Mouse (Mus musculus) intestine, postnatal 0 days (tissue): ENCODE results near the gene Mttp. TPM values are rescaled to one million over a fixed set of nuclear protein-coding genes. Genes with fewer than 3 reads are reported as not detected.
A peak's percentile ranks its signal among the peaks of the same experiment; 100 is the strongest.
"Not testable (repeated sequence)": the region's sequence is repeated elsewhere in the genome, so short reads cannot be mapped to it uniquely, and the experiment has no call there.

Source experiments
- ATAC-seq: fragments of 200-750 bp; cut with Nextera tagmentation; 2 replicates; pipeline ENCODE4 v1.8.0; 2017; ENCODE audit warnings: mild to moderate bottlenecking, moderate TSS enrichment, moderate library complexity
- H3K27ac ChIP-seq: fragments of 300-500 bp; sonication (generic); 2 replicates; pipeline ENCODE4 v1.5.1; 2014; ENCODE audit warnings: mild to moderate bottlenecking, low read depth, low read length, moderate library complexity
- H3K27me3 ChIP-seq: fragments of 300-500 bp; sonication (generic); replicated peaks from 2 replicates; pipeline ENCODE4 v1.6.1; 2014; ENCODE audit warnings: low read length, mixed read lengths; ENCODE audit not compliant: control insufficient read depth, insufficient read depth
- H3K36me3 ChIP-seq: fragments of 300-500 bp; sonication (generic); 2 replicates; pipeline ENCODE4 v1.6.1; 2014; ENCODE audit warnings: mild to moderate bottlenecking, moderate library complexity; ENCODE audit not compliant: control insufficient read depth, insufficient read depth
- H3K4me1 ChIP-seq: fragments of 300-500 bp; sonication (generic); replicated peaks from 2 replicates; pipeline ENCODE4 v1.6.1; 2014; ENCODE audit warnings: antibody characterized with exemption, low read length, mixed read lengths; ENCODE audit not compliant: control insufficient read depth, insufficient read depth
- H3K4me2 ChIP-seq: fragments of 300-500 bp; sonication (generic); replicated peaks from 2 replicates; pipeline ENCODE4 v1.6.1; 2014; ENCODE audit warnings: low read depth, mild to moderate bottlenecking, moderate library complexity
- H3K4me3 ChIP-seq: fragments of 300-500 bp; sonication (generic); 2 replicates; pipeline ENCODE4 v1.5.1; 2014; ENCODE audit warnings: low read depth, low read length
- H3K9ac ChIP-seq: fragments of 300-500 bp; sonication (generic); 2 replicates; pipeline ENCODE4 v1.6.1; 2014; ENCODE audit warnings: mild to moderate bottlenecking, low read depth, low read length
- H3K9me3 ChIP-seq: fragments of 300-500 bp; sonication (generic); 2 replicates; pipeline ENCODE4 v1.6.1; 2016; ENCODE audit warnings: mixed run types; ENCODE audit not compliant: control insufficient read depth
- CTCF ChIP-seq: sonication (generic); IDR thresholded peaks from 2 replicates; pipeline ENCODE4 v1.5.1; 2016; ENCODE audit warnings: low read depth, mild to moderate bottlenecking, control low read depth, antibody characterized with exemption, moderate library complexity
- WGBS: fragments of 180-500 bp; shearing (Covaris S2); extraction: QIAGEN DNeasy Blood & Tissue Kit; methylation state at CpG from one replicate; pipeline ENCODE4 v1.1.7; 2014; 5-methylcytosine and 5-hydroxymethylcytosine counted together
- polyA plus RNA-seq: library from polyadenylated mRNA; unstranded; fragments of >200 nt; fragmentation: Nextera tagmentation; extraction: Ambion mirVana; gene quantifications from 2 replicates; pipeline ENCODE4 v1.2.1, GENCODE M21; 2015

The Mttp gene
- polyA plus RNA-seq, 1 experiment from 2014 or later, result 998 TPM

DNA sequence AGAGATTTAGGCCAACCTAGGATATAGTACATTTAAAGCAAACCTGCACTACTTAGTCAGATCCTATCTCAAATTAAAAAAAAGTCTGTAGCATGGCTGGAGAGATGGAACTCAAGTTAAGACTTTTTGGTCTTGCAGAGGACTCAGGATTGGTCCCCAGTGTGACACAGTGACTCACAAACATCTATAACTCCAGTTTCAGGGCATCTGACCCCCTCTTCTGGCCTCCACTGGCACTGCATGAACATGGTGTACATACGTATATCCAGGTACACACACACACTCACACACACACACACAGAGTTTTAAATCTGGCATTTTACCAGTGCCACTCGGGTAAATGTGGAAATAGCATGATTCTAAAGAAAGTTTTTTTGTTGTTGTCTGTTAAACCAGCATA, 4.0 kb upstream of the Mttp start:
- Histone ChIP-seq H3K9me3 (no peaks in the 10 kb centered on the region), H3K27me3 (no peaks in the 10 kb centered on the region), H3K4me2 (no peak overlapping the region), H3K9ac (no peak overlapping the region), H3K36me3 (peaks cover 6% of the 10 kb centered on the region), H3K4me3 (no peak overlapping the region), H3K4me1 (no peaks in the 10 kb centered on the region), H3K27ac (no peak overlapping the region)
- TF ChIP-seq CTCF, result no peak
- 96% methylated on average over 2 of the region's 2 CpGs for WGBS
- ATAC-seq, result no peak

DNA sequence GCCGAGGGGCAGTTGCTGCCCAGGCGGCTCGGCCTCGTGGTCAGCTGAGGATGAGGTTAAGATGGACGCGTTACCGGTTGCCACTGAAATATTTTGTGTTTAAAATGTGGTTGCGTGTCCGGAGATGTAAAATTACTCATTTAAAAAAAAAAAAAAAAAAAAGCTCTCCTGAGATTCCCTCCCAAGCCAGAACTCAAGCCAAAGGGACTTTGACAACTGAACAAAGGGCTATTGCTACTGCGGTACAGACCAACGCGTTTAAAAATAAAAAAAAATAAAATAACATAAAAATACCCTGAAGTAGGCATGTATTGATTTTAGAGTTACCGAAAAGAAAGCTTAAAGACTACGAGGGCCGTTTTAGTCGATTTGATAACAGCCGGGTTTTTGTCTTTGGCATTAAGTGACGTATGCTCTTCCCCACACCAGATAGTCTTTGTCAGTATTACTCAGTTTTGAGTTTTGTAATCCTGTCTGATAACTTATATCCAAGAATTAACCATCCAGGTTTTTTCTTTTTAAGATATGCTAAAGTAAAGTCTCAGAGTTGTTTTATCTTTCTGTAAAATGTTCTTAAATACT, 617 bp downstream of the Mttp start:
- TF ChIP-seq CTCF, result no peak
- H3K9me3 ChIP-seq, result no peaks in the 10 kb centered on the region
- no peaks in the 10 kb centered on the region for H3K27me3 ChIP-seq
- peak overlapping the region; percentile 74 for H3K4me3 ChIP-seq
- under 1% methylated on average over 18 of the region's 18 CpGs for WGBS
- H3K4me1 ChIP-seq, result peaks cover 3% of the 10 kb centered on the region; the same call in 1 of the 2 replicates
- ATAC-seq, result no peak
- peak overlapping the region; percentile 68 for H3K4me2 ChIP-seq
- peak overlapping the region; percentile 75 for H3K9ac ChIP-seq
- H3K27ac ChIP-seq, result peak overlapping the region; percentile 96
- no peaks in the 10 kb centered on the region for H3K36me3 ChIP-seq

DNA sequence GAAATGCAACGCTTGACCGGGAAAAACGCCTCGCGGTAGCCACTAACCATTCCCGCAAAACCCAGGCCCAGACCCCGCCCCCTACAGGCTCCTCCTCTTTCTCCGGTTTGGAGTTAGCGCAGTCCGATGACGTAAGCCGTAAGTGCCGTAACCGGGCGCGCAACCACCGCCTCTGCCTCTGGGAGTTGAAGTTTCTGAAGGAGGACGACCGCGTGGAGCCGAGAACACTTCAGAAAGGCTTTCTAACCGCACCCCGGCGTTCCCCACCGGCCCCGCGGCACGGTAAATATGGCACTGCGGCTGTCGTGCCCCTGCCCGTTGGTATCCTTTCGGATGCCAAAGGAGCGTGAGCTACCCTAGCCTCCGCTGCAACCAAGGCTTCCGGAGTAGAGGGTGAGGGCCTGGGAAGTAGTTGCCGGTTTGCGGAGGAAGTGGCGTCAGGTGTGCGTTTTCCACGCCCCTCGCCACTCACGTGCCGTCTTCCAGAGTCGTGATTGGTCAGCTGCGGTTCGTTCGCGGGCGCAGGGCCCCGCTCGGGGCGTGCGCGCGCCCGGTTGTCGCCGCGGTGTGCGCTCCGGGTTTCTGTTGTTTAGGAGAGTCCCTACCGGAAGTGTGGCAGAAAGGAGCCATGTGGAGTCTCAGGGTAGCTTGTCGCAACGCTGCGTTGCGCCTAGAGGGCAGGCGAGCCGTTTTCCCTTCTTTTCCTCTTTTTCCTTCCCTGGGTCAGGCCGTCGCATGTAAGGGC, 1.3 kb downstream of the Mttp start, which contains the start of gene Trmt10a:
Gene Trmt10a, plus strand, starts transcription at position 134 of the 745 bp plus-strand sequence.
- no peaks in the 10 kb centered on the region for H3K27me3 ChIP-seq
- H3K36me3 ChIP-seq, result no peaks in the 10 kb centered on the region
- H3K4me2 ChIP-seq, result peak within 1 kb of the TSS; percentile 68
- H3K4me1 ChIP-seq, result peaks cover 3% of the 10 kb centered on the region; the same call in 1 of the 2 replicates
- under 1% methylated on average over 70 of the region's 70 CpGs for WGBS
- peak within 1 kb of the TSS; percentile 74 for H3K4me3 ChIP-seq
- peak; percentile 66 for TF ChIP-seq CTCF
- ATAC-seq, result peak; percentile 98
- H3K9me3 ChIP-seq, result no peaks in the 10 kb centered on the region
- peak within 1 kb of the TSS; percentile 75 for H3K9ac ChIP-seq
- peak within 1 kb of the TSS; percentile 96 for H3K27ac ChIP-seq

DNA sequence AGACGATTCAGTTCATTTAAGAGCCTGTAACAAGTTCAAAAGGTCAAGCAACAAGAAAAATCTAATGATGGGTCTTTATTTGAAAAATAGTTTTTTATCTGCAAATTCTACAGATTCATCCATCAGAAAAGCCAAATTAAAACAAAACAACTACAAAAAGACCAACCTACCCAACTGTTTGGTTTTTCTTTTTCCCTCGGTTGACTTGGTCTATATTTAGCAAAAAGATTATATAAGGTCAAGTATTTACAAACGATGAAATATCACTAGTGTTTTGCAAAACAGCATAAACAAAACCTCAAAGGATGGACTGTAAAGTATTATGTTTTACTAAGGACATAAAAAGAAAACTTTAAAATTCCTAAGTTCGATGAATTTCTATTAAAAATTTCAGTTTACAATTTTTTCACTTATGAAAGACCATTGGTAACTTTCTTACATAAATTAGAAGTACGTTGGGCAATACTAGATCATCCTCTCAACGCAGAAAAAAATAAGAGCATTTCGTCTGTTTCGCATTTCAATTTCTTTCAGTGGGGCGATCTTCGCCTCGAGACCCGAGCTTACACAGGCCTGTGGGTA, 1.9 kb downstream of the Mttp start:
- Histone ChIP-seq H3K9me3 (no peaks in the 10 kb centered on the region), H3K4me3 (peak overlapping the region; percentile 74), H3K4me2 (peak overlapping the region; percentile 68), H3K27me3 (no peaks in the 10 kb centered on the region), H3K9ac (peak overlapping the region; percentile 75), H3K27ac (peak overlapping the region; percentile 96), H3K4me1 (peaks cover 3% of the 10 kb centered on the region; the same call in 1 of the 2 replicates), H3K36me3 (no peaks in the 10 kb centered on the region)
- WGBS, result 3% methylated on average over 12 of the region's 12 CpGs
- no peak for TF ChIP-seq CTCF
- ATAC-seq, result no peak

DNA sequence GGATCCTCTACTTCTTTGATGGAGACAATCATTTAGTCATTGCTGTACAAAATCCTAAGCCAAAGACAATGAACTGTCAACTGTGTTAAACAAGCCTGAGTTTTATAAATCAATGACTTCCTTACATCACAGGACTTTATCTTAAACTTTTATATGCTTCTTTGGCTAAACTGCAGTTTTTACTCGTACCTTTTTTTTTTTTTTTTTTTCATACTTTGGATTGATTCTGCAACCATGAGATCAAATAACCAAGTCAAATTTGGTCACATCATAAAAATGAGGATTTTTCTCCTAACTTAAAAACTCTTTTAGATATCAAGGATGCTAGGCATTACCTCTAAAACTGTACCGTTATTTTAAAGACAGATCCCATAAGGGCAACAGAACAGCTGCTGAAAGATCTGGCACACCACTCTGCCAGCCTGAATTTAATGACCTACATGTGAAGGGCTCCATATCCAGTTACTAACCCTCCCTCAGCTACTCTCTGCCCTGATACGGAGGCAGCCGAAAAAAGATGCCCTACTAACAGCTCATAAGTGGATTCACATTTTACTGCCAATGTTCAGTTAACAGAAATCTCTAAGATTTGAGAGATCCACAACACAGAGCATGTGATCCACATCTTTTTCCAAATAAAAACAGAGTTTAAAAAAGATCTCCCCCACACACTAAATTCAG, 2.6 kb downstream of the Mttp start:
- peak overlapping the region; percentile 68 for H3K4me2 ChIP-seq
- 0 out of 2 replicates have a peak overlapping the region, but pooled peaks have one; percentile 74 for H3K4me3 ChIP-seq
- no peaks in the 10 kb centered on the region for H3K27me3 ChIP-seq
- 55% methylated on average over 4 of the region's 4 CpGs for WGBS
- H3K9ac ChIP-seq, result no peak overlapping the region
- H3K36me3 ChIP-seq, result no peaks in the 10 kb centered on the region
- TF ChIP-seq CTCF, result no peak
- H3K27ac ChIP-seq, result peak overlapping the region; percentile 46; the same call in 1 of the 2 replicates
- peaks cover 3% of the 10 kb centered on the region; the same call in 1 of the 2 replicates for H3K4me1 ChIP-seq
- no peak for ATAC-seq
- H3K9me3 ChIP-seq, result no peaks in the 10 kb centered on the region

DNA sequence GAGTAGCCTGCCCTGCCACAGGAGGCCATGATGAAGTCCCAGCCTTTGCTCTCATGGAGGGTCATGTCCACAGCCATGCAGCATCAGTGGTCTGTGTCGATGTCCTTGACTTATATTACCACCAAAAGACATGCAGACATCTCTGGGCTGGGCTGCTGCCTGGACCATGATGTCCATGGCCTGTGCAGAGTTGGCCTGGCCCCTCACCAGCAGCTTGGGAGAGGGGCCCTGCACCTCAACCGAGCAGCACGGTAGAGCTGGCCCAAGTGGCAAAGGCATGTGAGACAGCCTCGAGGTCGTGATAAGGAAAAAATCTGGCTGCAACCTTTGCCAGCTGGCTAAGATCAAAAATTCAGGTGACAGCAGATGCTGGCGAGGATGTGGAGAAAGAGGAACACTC, 5.1 kb downstream of the Mttp start:
- no peak overlapping the region for H3K4me3 ChIP-seq
- no peak overlapping the region for H3K4me2 ChIP-seq
- no peak for ATAC-seq
- no peaks in the 10 kb centered on the region for H3K36me3 ChIP-seq
- peaks cover 3% of the 10 kb centered on the region; the same call in 1 of the 2 replicates for H3K4me1 ChIP-seq
- no peaks in the 10 kb centered on the region for H3K27me3 ChIP-seq
- no peak overlapping the region for H3K27ac ChIP-seq
- no peak overlapping the region for H3K9ac ChIP-seq
- TF ChIP-seq CTCF, result no peak
- WGBS, result 92% methylated on average over 6 of the region's 6 CpGs
- no peaks in the 10 kb centered on the region for H3K9me3 ChIP-seq

DNA sequence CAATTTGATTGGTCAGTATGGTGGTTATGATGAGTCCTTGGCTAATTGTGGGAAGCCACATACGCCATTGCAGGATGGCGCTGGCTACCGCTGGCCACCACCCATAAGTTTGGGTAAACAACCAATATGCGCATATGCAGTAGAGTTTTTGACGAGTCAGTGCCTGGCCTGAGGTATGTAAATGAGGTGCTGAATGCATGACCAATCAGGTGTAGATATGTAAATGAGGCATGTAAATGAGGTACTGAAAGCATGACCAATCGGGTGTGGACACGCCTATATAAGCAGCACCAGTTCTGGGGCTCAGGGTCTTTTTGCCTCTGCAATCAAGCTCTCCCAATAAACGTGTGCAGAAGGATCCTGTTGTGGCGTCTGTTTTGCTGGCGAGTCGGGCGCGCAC, 6.6 kb downstream of the Mttp start:
- not testable (repeated sequence) for ATAC-seq, H3K4me2 ChIP-seq, H3K4me1 ChIP-seq, H3K27me3 ChIP-seq, H3K9me3 ChIP-seq, H3K36me3 ChIP-seq, H3K4me3 ChIP-seq, H3K27ac ChIP-seq, H3K9ac ChIP-seq
- WGBS, result 95% methylated on average over 13 of the region's 13 CpGs
